Mouse (Mus musculus) heart, adult 2 months (tissue): ENCODE measurements at regions not wholly inside any gene's neighbourhood (a gene's known extent, or its start where the extent isn't known, plus 50 kb on each side); places are given as distances from the start of the nearest gene placed in this dataset.

Experiments used
- CTCF ChIP-seq: fragments of 200-600 bp; IDR thresholded peaks from 2 replicates; pipeline ENCODE4 v1.8.1; 2022; ENCODE audit warnings: antibody characterized with exemption, mild to moderate bottlenecking, moderate library complexity
- EP300 ChIP-seq: fragments of 200-500 bp; IDR thresholded peaks from 2 replicates; pipeline ENCODE4 v1.6.1; 2011; ENCODE audit warnings: low read depth, low read length, control low read depth; ENCODE audit not compliant: insufficient read depth
- POLR2A ChIP-seq: fragments of 200-500 bp; IDR thresholded peaks from 2 replicates; pipeline ENCODE4 v1.6.1; 2011; ENCODE audit warnings: mild to moderate bottlenecking, low read depth, low read length, control low read depth; ENCODE audit not compliant: insufficient read depth

DNA sequence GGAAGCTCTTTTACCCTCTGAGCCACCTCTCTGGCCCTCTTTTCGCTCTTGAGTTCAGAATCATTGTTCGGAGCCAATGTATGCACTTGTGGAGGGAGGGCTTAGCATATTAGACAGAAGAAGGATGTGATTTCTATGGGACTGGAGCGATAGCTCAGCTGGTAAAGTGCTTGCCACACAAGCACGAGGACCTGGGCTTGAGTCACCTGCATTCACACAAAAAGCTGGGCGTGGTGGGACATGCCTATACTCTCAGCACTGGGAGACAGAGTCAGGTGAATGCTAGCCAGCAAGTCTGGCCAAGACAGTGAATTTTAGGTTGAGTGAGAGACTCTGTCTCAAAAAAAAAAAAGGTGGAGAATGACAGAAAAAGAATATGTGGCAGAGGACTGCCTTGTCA lies 144.7 kb downstream of the Ppp4r2 start:
- no peak for TF ChIP-seq CTCF
- TF ChIP-seq EP300 = no peak
- no peak for TF ChIP-seq POLR2A
